Mouse (Mus musculus) neural tube, embryonic 10.5 days (tissue): ENCODE data around the gene Spi1.

Experiments used
- DNase-seq: peaks from one replicate; pipeline ENCODE4 v3.0.0-alpha.2; 2017; ENCODE audit warnings: low spot score; ENCODE audit errors: extremely low spot score

Spi1 gene

GRCm38 (mm10) chr2:91066455-91066854 is 15.7 kb upstream of the Spi1 start:
- DNase-seq, result no peak

- no peak for DNase-seq
These were observed 13.9 kb upstream of the Spi1 start for GRCm38 (mm10) chr2:91068162-91068871.

- no peak for DNase-seq
These were observed 13.4 kb upstream of the Spi1 start for GRCm38 (mm10) chr2:91068872-91069165.

- no peak for DNase-seq
These were observed 12.7 kb upstream of the Spi1 start for GRCm38 (mm10) chr2:91069306-91070000.

- DNase-seq, result peak; percentile 96
These were observed 12.0 kb upstream of the Spi1 start, which contains the start of gene Slc39a13 for GRCm38 (mm10) chr2:91070076-91070800. Slc39a13 (minus strand) TSS chr2:91070417.

- DNase-seq, result no peak
These were observed 11.1 kb upstream of the Spi1 start for GRCm38 (mm10) chr2:91071059-91071458.

GRCm38 (mm10) chr2:91072092-91072491 is 10.1 kb upstream of the Spi1 start:
- DNase-seq, result no peak

GRCm38 (mm10) chr2:91077957-91078313 is 4.3 kb upstream of the Spi1 start:
- DNase-seq, result no peak

GRCm38 (mm10) chr2:91078314-91079025 is 3.7 kb upstream of the Spi1 start:
- DNase-seq, result peak; percentile 51

- DNase-seq, result no peak
These were observed 3.2 kb upstream of the Spi1 start for GRCm38 (mm10) chr2:91079026-91079384.

- DNase-seq, result no peak
These were observed 1.2 kb upstream of the Spi1 start for GRCm38 (mm10) chr2:91080784-91081513.

GRCm38 (mm10) chr2:91082844-91083243 is 654 bp downstream of the Spi1 start:
- DNase-seq, result no peak

GRCm38 (mm10) chr2:91083366-91083940 is 1.3 kb downstream of the Spi1 start:
- no peak for DNase-seq

- no peak for DNase-seq
These were observed 2.1 kb downstream of the Spi1 start for GRCm38 (mm10) chr2:91084179-91084820.

- no peak for DNase-seq
These were observed 3.6 kb downstream of the Spi1 start for GRCm38 (mm10) chr2:91085494-91086391.

GRCm38 (mm10) chr2:91086392-91087237 is 4.4 kb downstream of the Spi1 start:
- no peak for DNase-seq

- no peak for DNase-seq
These were observed 5.3 kb downstream of the Spi1 start for GRCm38 (mm10) chr2:91087453-91087852.

- DNase-seq, result no peak
These were observed 6.8 kb downstream of the Spi1 start for GRCm38 (mm10) chr2:91088987-91089386.
